Mouse (Mus musculus) forebrain, embryonic 11.5 days (tissue): ENCODE results near the gene Oxt. TPM values are rescaled to one million over a fixed set of nuclear protein-coding genes. Genes with fewer than 3 reads are reported as not detected.

Experiments used
- ATAC-seq: fragments of 200-750 bp; cut with Nextera tagmentation; replicated peaks from 2 replicates; pipeline ENCODE4 v1.8.0; 2017; ENCODE audit warnings: moderate TSS enrichment; ENCODE audit not compliant: low FRiP score
- DNase-seq: peaks from one replicate; pipeline ENCODE4 v3.0.0-alpha.2; 2017; ENCODE audit warnings: low spot score
- H3K27ac ChIP-seq: fragments of 300-500 bp; sonication (generic); 2 replicates; pipeline ENCODE4 v1.5.1; 2014; ENCODE audit warnings: low read depth, low read length
- H3K27me3 ChIP-seq: fragments of 300-500 bp; sonication (generic); 2 replicates; pipeline ENCODE4 v1.6.1; 2014; ENCODE audit warnings: mild to moderate bottlenecking, low read length, mixed read lengths; ENCODE audit not compliant: control insufficient read depth, insufficient read depth
- H3K36me3 ChIP-seq: fragments of 300-500 bp; sonication (generic); 2 replicates; pipeline ENCODE4 v1.6.1; 2014; ENCODE audit warnings: mild to moderate bottlenecking, low read length, moderate library complexity, mixed read lengths; ENCODE audit not compliant: control insufficient read depth, insufficient read depth
- H3K4me1 ChIP-seq: fragments of 300-500 bp; sonication (generic); replicated peaks from 2 replicates; pipeline ENCODE4 v1.6.1; 2014; ENCODE audit warnings: low read length, mixed read lengths; ENCODE audit not compliant: control insufficient read depth, insufficient read depth
- H3K4me2 ChIP-seq: fragments of 300-500 bp; sonication (generic); 2 replicates; pipeline ENCODE4 v1.6.1; 2014; ENCODE audit warnings: low read depth, mild to moderate bottlenecking, low read length, moderate library complexity, mixed read lengths; ENCODE audit not compliant: severe bottlenecking
- H3K4me3 ChIP-seq: fragments of 300-500 bp; sonication (generic); 2 replicates; pipeline ENCODE4 v1.5.1; 2014; ENCODE audit warnings: low read depth, low read length
- H3K9ac ChIP-seq: fragments of 300-500 bp; sonication (generic); 2 replicates; pipeline ENCODE4 v1.6.1; 2014; ENCODE audit warnings: low read length
- H3K9me3 ChIP-seq: fragments of 300-500 bp; sonication (generic); 2 replicates; pipeline ENCODE4 v1.6.1; 2016; ENCODE audit warnings: low read length, mixed read lengths; ENCODE audit not compliant: control insufficient read depth
- WGBS: fragments of 180-500 bp; shearing (Covaris S2); extraction: QIAGEN DNeasy Blood & Tissue Kit; methylation state at CpG from one replicate; pipeline ENCODE4 v1.1.7; 2014; 5-methylcytosine and 5-hydroxymethylcytosine counted together
- microRNA-seq: library from miRNA; unstranded; fragments of <30 nt; microRNA quantifications from one replicate; pipeline ENCODE4, GENCODE M21; 2016; ENCODE audit not compliant: insufficient number of aligned reads
- polyA plus RNA-seq: library from polyadenylated mRNA; unstranded; fragments of >200 nt; fragmentation: Nextera tagmentation; extraction: Ambion mirVana; gene quantifications from 2 replicates; pipeline ENCODE4 v1.2.1, GENCODE M21; 2014

The Oxt gene
- polyA plus RNA-seq, 1 experiment from 2014 or later: not detected

DNA sequence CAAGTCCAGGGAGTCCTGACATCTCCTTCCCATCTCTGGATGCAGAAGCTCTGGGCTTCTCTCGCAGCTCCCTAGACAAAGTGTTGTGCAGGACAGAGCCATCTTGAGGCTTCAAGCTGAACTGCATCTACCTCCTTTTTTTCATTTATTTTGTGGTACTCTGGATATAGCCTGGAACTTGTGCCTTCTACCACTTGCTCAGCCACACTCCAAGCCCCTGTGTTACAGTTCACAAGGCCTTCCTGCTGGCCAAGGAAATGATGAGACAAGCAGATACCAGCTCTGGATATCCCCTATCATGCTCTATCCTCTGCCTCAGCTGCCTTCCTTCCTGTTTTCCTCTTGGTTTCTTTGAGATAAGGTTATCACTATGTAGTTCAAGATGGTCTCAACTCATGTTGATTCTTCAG is 21.6 kb downstream of the Oxt start:
- 14% methylated on average over 1 of the region's 1 CpGs for WGBS
- ATAC-seq (no peak), DNase-seq (no peak)
- Histone ChIP-seq H3K27me3 (no peaks in the 10 kb centered on the region), H3K4me2 (no peak overlapping the region), H3K4me1 (no peaks in the 10 kb centered on the region), H3K9ac (no peak overlapping the region), H3K9me3 (no peaks in the 10 kb centered on the region), H3K36me3 (no peaks in the 10 kb centered on the region; the same call in 1 of the 2 replicates), H3K27ac (no peak overlapping the region), H3K4me3 (no peak overlapping the region)

DNA sequence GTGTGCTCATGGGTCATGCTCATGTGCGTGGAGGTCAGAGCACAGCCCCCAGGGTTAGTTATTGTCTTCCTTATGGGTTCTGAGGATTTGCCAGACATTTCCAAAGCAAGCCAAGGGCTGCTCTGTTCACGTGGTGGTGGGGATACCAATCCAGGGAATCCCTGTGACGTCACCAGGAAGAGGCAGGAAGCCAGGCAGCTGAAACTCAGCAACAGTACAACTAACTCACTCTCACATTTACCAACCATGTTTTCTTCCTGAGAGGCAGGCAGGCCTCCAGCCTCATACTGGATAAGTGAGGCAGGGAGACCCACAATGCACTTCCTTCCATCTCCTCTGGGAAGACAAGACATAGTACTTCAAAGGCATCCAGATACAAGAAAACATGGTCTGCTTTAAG is 22.4 kb downstream of the Oxt start:
- WGBS: 77% methylated on average over 3 of the region's 3 CpGs
- no peak overlapping the region for H3K4me2 ChIP-seq
- no peak overlapping the region for H3K9ac ChIP-seq
- no peak overlapping the region for H3K4me3 ChIP-seq
- no peak overlapping the region for H3K27ac ChIP-seq
- DNase-seq (no peak), ATAC-seq (no peak)
- H3K9me3 ChIP-seq: no peaks in the 10 kb centered on the region
- no peaks in the 10 kb centered on the region for H3K4me1 ChIP-seq
- no peaks in the 10 kb centered on the region for H3K27me3 ChIP-seq
- H3K36me3 ChIP-seq: no peaks in the 10 kb centered on the region; the same call in 1 of the 2 replicates

DNA sequence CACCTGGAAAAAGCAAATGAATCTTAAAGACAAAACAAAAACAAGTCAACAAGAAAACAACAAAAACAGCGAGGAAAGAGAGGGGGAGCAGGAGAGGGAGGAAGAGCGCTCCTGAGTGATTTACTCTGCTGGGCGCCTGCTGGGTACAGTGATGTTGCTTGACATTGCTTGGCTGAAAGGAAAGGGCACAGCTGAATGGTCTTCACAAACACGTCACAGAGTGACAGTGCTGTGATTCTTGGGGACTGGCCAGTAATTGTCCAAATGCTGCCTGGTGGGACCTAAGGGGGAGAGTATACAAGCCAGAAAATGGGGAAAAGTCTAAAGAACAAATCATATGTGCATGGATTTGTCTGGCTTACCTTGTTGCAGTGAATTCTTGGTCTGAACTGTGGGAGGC is 26.2 kb downstream of the Oxt start:
- Histone ChIP-seq H3K27ac (no peak overlapping the region), H3K36me3 (no peaks in the 10 kb centered on the region; the same call in 1 of the 2 replicates), H3K4me3 (no peak overlapping the region), H3K4me2 (no peak overlapping the region), H3K27me3 (no peaks in the 10 kb centered on the region), H3K9ac (no peak overlapping the region), H3K9me3 (no peaks in the 10 kb centered on the region), H3K4me1 (no peaks in the 10 kb centered on the region)
- no peak for ATAC-seq
- WGBS: 89% methylated on average over 4 of the region's 4 CpGs
- no peak for DNase-seq

DNA sequence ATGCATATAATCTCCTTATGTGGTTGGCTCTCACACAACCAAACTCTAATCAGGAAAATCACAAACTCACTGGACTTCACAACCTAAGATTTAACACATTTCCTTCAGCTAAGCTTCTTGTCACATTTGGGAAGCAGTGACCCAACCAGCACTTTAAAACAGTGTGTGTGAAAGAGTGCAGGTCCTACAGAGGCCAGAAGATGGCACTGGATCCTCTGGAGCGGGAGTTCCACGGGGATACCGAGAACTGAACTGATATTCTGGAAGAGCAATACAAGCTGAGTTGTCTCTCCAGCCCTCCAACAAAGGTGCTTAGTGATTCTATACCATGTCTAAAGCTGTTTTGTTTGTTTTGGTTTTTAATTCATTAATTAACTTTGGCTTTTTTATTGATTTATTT is 37.1 kb downstream of the Oxt start:
- WGBS: 63% methylated on average over 3 of the region's 3 CpGs
- Histone ChIP-seq H3K27ac (no peak overlapping the region), H3K27me3 (no peaks in the 10 kb centered on the region), H3K36me3 (peaks cover 8% of the 10 kb centered on the region; the same call in 1 of the 2 replicates), H3K4me1 (no peaks in the 10 kb centered on the region), H3K9ac (no peak overlapping the region), H3K4me3 (no peak overlapping the region), H3K9me3 (no peaks in the 10 kb centered on the region), H3K4me2 (no peak overlapping the region)
- no peak for ATAC-seq
- peak; percentile 57 for DNase-seq

DNA sequence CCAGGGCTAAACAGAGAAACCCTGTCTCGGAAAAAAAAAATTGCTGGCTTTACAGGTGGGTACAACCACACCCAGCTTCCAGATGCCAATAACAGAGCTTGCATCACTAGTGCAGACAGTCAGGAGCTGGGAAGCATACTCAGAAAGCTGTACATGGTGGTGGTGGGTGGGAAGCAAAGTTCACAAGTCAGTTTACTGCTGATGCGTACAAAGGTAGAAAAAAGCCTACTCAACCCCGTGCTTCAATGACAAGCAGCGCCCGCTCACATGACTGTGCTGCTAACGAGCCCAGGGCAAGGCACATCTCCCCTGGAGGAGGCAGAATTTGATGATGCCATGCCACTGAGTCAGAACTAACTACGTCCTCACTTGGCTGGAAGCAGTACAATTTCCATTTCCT is 43.0 kb downstream of the Oxt start:
- no peaks in the 10 kb centered on the region for H3K9me3 ChIP-seq
- DNase-seq (no peak), ATAC-seq (no peak)
- no peaks in the 10 kb centered on the region for H3K4me1 ChIP-seq
- H3K36me3 ChIP-seq: peaks cover 8% of the 10 kb centered on the region; the same call in 1 of the 2 replicates
- no peak overlapping the region for H3K4me3 ChIP-seq
- H3K27ac ChIP-seq: no peak overlapping the region
- 90% methylated on average over 7 of the region's 7 CpGs for WGBS
- no peaks in the 10 kb centered on the region for H3K27me3 ChIP-seq
- no peak overlapping the region for H3K4me2 ChIP-seq
- no peak overlapping the region for H3K9ac ChIP-seq

Small RNA genes within 50 kb of the gene (microRNA-seq; reads per million reads assigned to microRNA genes)
- gene Gm23876: not detected

Other genes with a start within 250 kb of the Oxt start
- gene Cpxm1, start 178.6 kb upstream of the Oxt start, polyA plus RNA-seq: 27.1 and 29.9 TPM in 2 replicates
- gene Gm28372, start 170.9 kb upstream of the Oxt start, polyA plus RNA-seq: not detected in 2 replicates
- gene 1700020A23Rik, start 170.9 kb upstream of the Oxt start, polyA plus RNA-seq: not detected in 2 replicates
- gene Tmem239, start 169.7 kb upstream of the Oxt start, polyA plus RNA-seq: not detected in 2 replicates
- gene Vps16, start 151.8 kb upstream of the Oxt start, polyA plus RNA-seq: 95.8 and 103 TPM in 2 replicates
- 9.6 and 12.2 TPM in 2 replicates for gene Pced1a, start 151.5 kb upstream of the Oxt start, polyA plus RNA-seq
- 116 and 128 TPM in 2 replicates for gene Ptpra, start 125.9 kb upstream of the Oxt start, polyA plus RNA-seq
- gene Mrps26, start 12.4 kb upstream of the Oxt start, polyA plus RNA-seq: 70.5 and 81.0 TPM in 2 replicates
- gene Avp, start 6.4 kb downstream of the Oxt start, polyA plus RNA-seq: not detected in 2 replicates
- gene Fastkd5, start 53.9 kb downstream of the Oxt start, polyA plus RNA-seq: 20.5 and 21.5 TPM in 2 replicates
- 17.8 and 21.5 TPM in 2 replicates for gene Ubox5, start 53.9 kb downstream of the Oxt start, polyA plus RNA-seq
- 1.6 and 1.7 TPM in 2 replicates for gene Lzts3, start 66.6 kb downstream of the Oxt start, polyA plus RNA-seq
- gene Ddrgk1, start 88.5 kb downstream of the Oxt start, polyA plus RNA-seq: 46.8 and 48.5 TPM in 2 replicates
- 152 and 156 TPM in 2 replicates for gene Itpa, start 91.4 kb downstream of the Oxt start, polyA plus RNA-seq
- gene Slc4a11, start 121.3 kb downstream of the Oxt start, polyA plus RNA-seq: 1.2 TPM in 2 replicates